Mouse (Mus musculus) gastrocnemius, postnatal 4 days (tissue): ENCODE results near the gene Gm21366. TPM values are rescaled to one million over a fixed set of nuclear protein-coding genes. Genes with fewer than 3 reads are reported as not detected.
"Not testable (repeated sequence)": the region's sequence is repeated elsewhere in the genome, so short reads cannot be mapped to it uniquely, and the experiment has no call there.

Source experiments
- DNase-seq, 2 experiments: peaks; one replicate each; pipeline ENCODE4 v3.0.0; 2021 to 2022; ENCODE audit warnings: low spot score in 2 of 2, mixed read lengths in 2 of 2
- long read RNA-seq, 2 experiments: library from polyadenylated mRNA; stranded (forward); transcript quantifications; one replicate each; pipeline ENCODE4 v2.0.0; 2021
- total RNA-seq, 2 experiments: library from RNA; stranded (reverse); gene quantifications; 2 replicates each; pipeline ENCODE4 v1.2.3; 2021

The Gm21366 gene
- not detected for total RNA-seq
- long read RNA-seq, experiment 1 = 0 reads
- long read RNA-seq, experiment 2 = 0 reads

DNA sequence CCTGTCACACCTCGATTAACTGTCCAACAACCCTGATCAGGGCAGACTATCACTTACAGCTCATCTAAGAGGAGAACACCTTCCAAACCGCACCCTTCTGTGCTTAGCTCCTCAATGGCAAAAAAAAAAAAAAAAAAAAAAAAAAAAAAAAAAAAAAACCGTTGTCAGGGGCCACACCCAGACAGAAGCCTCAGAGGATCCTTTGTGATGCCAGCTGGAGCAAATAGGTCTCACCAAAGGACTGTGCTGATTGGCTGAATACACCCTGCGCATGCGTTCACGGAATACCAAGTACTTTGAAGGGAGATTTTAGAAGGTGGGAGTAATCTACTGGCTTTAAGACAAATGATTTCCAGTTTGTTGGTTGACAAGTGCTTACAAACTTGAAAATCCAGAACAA, at the start of gene Gm21366:
Gm21366 (minus strand) TSS at position 101 of the 400 bp plus-strand sequence.
- DNase-seq = not testable (repeated sequence)
